Mouse (Mus musculus): ENCODE data around the gene Tdrkh.
A peak's percentile ranks its signal among the peaks of the same experiment; 100 is the strongest.

Gene Tdrkh

DNA sequence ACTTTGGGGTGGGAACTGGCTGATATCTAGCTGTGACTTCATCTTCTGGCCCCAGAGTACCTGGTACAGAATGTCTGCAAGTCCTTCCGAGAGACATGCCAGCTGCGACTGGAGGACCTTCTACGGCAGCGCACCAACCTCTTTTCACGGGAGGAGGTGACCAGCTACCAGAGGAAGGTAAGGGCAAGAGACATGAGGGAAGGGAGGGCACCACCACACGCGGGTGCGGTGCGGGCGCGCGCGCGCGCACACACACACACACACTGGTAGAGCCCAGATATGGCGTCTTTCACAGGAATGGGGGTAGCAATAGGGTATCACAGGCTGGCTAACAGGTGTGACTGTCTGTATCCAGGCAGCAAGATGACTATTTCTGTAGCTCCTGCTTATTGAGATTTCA, 23.7 kb upstream of the Tdrkh start:
- no peak for DNase-seq (ENCODE audit: low spot score)

DNA sequence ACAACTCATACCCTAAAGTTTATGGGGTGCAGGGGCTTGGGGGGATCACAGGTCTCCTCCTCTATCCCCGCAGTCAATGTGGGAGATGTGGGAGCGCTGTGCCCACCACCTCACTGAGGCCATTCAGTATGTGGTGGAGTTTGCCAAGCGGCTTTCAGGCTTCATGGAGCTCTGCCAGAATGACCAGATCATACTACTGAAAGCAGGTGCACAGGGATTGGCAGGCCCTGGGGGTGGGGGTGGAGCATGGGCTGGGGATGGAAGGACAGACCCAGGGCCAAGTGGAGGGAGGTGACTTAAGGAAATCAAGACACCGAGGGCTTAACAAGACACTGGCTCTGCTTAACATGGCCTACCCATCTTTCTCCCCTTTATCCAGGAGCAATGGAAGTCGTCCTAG, 22.1 kb upstream of the Tdrkh start:
- no peak for DNase-seq (ENCODE audit: low spot score)

DNA sequence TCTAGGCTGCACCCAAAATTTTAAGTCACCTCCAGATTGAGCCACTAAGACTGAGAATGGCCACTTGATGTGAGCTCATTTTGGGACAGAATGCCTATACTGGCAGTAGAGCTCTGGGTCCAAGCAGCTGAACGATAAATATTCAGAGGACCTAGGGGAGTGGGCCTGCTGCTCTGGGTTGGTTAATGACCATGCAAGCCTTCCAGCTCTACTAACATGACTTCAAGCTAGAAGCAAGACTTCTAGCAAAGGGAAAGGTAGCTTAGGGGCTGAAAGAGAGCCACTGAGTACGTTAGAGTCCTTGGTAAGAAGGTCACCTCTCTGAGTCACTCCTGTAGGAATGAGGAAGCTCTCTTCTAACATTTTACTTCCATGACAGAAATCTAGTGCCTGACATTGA, 20.9 kb upstream of the Tdrkh start:
- no peak for DNase-seq (ENCODE audit: low spot score)

DNA sequence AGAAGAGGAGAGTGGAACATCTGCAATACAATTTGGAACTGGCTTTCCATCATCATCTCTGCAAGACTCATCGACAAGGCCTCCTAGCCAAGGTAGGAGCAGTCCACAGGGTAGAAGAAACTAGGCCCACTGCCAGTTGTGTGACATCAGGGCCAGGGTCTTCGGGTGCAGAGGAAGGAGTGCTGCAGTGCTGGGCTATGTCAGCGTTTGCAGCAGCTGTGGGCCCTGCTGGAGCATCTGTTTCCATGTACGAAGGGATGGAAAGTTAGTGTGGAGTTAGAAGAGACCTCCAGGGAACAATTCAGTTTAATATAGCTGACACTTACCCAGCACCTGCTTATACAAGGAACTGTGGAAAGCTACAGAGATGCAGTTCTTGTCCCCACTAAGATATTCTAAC, 20.0 kb upstream of the Tdrkh start:
- no peak for DNase-seq (ENCODE audit: low spot score)

DNA sequence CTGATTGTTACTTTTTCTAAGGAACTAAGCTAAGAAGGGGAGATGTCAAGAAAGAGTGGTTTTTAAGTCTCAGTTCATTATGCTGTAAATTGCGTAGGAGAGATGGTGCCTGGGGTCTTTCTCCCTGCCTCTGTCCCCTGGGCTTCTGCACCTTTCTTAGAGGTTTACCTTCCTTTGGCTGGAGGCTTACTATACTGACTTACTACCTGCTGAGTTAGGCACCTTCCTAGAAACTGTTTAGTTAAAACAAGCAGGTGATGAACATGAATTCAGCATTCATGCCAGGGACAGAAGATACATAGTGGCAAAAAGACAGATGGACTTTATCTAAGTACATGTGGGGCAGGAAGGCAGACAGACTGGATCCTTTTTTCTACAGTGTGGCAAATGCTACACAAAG, 16.7 kb upstream of the Tdrkh start:
- DNase-seq (ENCODE audit: low spot score): no peak

DNA sequence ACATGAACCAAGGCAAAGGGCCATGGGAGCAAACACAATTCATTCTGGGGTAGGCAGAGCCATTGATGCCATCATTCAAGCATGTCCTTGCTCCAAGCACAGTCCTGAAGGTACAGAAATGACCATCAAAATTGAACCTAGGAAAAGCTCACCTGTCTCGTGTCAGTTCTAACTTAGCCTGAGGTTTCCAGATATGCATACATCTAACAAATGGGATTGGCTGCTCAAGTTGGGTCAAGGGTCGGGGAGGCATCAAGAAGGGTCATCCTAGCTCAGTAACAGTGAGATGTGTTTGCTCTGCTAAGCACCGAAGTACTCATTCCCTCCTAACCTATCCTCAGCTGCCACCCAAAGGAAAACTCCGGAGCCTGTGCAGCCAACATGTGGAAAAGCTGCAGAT, 16.2 kb upstream of the Tdrkh start:
- no peak for DNase-seq (ENCODE audit: low spot score)

DNA sequence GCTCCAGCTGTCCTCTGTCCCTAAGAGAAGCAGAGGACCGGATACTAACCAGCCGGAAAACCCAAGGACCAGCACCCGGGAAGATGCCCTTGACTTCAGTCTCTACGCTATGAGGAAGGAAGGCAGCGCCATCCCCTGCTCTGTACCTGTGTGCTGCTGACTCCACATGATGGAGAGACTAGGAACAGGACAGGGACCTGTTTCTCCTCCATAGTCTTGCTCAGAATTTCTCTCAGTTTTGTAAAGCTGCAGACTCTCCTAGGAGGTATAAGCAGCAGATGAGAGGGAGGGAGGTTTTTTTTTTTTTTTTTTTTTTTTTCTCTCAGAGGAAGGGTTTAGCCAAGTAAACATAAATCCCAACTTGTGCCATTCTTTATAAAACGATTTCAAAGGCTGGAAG, 14.9 kb upstream of the Tdrkh start, which contains the start of gene Lingo4:
Gene Lingo4, plus strand, starts transcription at position 301 of the 400 bp plus-strand sequence.
- DNase-seq (ENCODE audit: low spot score): no peak

DNA sequence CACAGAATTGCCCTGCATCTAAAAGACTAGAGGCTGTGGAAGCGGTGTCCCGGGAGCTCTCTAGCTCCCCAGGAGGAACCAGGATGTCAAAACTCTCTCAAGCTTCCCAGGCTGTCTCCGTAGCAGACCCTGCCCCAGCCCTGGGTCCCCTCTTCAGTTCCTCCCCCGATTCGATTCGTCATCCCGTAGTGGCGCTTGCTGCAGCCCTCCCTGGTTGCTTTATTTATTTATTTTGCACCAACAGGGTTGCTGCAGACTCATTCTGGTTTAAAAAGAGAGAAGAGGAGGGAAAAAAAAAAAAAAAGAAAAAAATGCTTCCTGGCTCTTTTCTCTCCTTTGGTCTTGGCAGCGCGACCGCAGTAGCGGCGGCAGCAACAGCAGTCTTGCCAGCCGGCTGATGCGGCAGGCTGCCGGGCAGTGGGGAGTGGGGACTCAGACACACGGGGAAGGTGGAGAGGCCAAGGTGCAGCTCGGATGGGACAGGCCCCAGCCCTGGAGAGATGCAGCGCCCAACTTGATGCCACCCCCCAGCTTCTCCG, 14.1 kb upstream of the Tdrkh start:
- DNase-seq (ENCODE audit: low spot score): peak; percentile 6

DNA sequence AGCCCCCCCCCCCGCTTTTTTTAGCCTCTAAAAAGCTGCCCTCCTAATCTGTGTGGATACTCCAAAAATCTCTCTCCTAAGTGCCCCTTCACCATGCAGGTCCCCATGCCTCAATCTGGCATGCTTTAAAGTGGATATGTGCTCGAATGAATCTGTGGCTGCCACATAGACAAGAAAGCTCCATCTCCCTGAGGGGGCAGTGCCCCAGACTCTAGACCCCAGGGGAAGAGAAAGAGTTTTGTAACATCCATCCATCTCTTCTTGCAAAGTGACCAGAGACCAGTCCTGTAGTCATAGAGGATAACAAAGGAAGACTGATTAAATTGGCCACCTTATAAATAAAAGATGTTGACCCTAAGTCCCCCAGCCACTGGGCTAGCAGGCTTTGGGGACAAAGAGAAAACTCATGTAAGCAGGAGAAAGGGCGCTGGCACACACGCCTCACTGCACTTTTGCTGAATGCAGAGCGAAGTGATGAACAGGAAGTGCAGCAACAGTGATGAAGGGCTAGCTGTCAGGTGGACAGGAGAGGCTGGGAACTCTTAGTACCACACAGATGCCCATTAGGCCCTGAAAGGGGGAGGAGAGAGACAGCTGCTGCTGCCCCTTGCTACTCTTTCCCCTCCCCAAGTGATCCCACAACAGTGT, 13.3 kb upstream of the Tdrkh start:
- no peak for DNase-seq (ENCODE audit: low spot score)

DNA sequence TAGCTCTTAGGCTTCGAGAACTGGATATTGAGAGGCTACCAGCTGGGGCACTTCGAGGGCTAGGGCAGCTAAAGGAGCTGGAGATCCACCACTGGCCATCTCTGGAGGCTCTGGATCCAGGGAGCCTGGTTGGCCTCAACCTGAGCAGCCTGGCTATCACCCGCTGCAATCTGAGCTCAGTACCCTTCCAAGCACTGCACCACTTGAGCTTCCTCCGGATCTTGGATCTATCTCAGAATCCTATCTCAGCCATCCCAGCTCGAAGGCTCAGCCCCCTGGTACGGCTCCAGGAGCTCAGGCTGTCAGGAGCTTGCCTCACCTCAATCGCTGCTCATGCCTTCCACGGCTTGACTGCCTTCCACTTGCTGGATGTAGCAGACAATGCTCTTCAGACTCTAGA, 10.6 kb upstream of the Tdrkh start:
- no peak for DNase-seq (ENCODE audit: low spot score)

DNA sequence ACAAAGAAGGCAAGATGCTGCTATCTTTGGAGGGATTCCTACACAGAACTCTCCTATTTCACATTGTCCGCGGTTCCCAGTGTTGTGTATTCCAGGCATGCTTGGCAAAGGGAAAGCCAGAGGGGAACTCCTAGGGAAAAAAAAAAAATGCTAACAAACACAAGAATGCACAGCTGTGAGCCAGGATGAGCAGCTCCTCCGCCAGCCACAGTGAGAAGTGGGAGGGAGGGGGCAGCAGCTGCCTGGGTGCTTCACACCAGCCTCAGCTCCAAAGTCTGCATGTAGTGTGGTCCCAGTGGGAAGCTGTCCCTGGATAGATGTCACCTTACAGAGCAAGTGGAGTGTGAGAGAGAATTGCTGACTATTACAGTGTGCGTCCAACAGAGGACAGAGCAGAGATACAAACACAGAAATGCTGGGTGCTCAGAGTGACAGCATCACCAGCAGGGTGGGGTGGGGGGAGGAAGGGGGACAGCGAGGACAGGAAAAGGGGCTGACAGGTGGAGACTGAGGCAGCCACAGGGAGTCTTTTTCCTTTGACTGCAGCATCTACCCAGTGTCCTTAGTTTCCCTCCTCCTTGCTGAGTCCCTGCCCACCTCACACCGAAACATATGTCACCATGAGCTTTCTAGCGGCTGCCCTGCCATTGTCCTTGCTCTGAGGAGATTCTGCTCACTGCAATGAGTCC, 8.6 kb upstream of the Tdrkh start:
- no peak for DNase-seq (ENCODE audit: low spot score)

DNA sequence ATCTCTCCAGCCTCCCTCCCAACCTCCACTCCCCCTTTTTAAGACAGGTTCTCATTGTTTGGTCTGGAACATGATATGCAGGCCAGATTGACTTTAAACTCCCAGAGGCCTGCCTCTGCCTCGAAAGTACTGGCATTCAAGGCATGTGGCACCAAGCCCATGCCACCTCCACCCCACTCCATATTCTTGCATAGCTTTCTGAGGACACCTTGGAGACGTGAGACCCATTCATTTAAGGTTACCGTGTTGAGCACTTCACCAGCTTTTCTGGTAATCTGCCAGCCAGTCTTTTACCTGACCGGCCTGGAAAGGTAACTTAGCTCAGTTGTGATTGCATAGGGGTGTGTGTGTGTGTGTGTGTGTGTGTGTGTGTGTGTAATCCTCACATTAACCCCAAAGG, 7.5 kb upstream of the Tdrkh start:
- no peak for DNase-seq (ENCODE audit: low spot score)

DNA sequence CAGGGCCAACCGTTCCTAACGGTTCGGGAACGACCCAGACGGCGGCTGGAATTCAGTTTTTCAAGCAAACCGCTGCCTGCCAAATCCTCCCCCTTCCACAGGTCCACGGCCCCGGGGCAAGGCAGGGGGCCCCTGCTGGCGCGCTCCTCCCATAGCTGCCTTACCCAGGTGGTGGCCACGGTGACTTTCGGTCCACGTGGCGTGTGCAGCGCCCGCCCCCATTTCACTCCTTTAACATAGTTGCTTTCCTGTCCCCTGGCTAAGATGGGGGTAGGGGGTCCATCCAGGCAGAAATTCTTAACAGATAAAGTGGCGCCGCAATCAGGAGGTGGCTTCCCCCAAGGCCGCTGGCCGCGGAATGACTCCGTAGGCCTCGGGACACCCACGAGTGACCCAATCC, 543 bp upstream of the Tdrkh start:
- no peak for DNase-seq (ENCODE audit: low spot score)

DNA sequence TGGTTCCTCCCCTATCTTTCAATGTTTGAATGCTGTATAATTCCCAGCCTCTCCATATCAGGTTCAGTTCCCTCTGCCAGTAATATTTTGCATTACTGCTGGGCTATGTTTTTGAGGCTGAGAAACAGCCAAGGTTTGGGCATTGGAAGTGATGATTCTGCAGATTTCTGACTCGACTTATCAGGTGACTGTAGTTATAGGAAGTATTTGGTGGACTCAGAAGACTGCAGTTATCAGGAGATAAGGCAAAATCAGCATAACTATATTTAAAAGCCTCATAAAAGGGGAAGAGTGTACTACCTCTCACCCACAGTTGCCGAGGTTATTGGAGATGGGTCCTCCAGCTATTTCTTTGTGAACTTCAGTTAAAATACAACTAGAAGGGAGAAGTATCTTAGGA, 17.9 kb downstream of the Tdrkh start:
- DNase-seq (ENCODE audit: low spot score): no peak

DNA sequence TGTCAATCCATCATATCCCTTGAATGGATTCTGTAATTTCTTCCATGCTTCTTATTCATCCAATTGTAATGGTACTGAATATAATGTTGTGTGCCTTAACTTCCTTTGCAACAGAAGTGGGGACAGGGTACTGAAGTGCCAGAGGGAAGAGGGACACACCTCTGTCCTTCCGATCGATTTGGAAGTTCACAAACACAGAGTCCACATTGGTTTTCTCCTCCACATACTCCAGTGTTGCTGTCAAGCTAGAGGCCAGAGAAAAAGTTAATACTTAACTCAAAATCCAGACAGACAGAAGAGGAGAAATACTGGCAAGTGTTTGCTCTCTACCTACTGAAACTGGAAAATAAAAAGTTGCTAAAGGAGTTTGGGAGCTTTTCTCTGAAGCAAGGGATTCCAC, 21.2 kb downstream of the Tdrkh start:
- DNase-seq (ENCODE audit: low spot score): no peak

DNA sequence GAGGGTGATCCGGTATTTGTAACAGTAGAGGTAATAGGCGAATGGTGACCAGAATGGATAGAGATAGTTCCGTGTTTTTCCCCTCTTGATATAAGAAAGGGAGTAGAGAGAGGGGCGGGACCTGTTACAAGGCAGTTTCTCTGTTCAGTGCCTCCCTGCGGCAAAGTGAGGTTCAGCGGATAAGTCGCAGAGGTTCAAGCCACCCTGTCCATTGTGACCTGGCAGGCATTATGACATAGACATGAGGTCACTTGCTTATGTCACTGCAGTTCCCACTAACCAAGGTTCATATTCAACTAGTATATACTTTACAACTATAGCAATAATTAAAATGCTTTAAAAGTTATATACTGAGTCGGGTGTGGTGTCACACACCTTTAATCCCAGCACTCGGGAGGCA, 23.3 kb downstream of the Tdrkh start:
- no peak for DNase-seq (ENCODE audit: low spot score)

DNA sequence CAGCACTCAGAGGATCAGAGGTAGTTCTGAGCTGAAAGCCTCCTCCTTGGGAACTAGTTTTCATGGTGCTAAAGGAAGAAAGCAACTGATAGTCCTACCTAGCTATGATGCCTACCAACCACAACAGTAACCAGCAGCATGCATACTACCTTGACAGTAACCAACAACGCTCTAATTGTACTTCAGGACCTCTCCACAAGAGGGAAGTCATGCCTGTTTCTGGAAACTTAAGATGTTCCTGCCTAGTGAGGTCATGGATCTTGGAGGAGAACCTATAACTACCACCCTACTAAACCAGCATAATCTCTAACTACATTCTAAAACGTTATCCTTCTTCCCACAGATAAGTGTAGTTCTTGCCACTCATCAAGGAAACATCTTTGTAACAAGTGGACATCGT, 28.1 kb downstream of the Tdrkh start:
- DNase-seq (ENCODE audit: low spot score): peak; percentile 20

DNA sequence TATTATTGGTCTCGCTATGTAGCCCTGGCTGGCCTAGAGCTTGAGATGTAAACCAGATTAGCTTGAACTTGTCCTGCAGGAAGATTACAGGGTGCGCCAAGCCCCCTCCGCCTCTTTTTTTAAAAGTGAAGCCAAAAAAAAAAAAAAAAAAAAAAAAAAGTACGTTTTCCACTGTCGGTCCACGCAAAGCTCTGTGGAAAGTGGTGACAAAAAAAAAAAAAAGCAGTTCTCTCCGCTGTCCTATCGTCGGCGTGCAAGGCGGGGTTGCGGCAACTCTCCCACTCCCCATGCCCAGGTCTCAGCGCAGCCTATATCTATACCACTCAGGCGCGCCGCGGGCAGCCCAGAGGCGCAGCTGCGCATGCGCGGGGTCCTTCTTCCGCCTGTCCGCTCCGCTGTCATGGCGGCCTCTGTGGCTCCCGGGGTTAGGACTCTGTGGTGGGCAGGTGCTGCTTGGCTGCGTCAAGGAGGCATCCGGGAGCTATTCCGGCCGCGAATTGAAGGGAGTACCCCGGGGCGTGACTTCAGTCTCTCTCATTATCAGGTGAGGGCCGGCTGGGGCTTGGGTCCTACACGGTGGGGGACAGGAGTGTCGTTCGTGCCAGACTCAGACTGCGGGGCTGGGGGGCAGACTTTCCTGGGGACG, 30.0 kb downstream of the Tdrkh start, which contains the start of gene Mrpl9:
Gene Mrpl9, plus strand, starts transcription at position 368 of the 646 bp plus-strand sequence.
- peak; percentile 95 for DNase-seq (ENCODE audit: low spot score)

DNA sequence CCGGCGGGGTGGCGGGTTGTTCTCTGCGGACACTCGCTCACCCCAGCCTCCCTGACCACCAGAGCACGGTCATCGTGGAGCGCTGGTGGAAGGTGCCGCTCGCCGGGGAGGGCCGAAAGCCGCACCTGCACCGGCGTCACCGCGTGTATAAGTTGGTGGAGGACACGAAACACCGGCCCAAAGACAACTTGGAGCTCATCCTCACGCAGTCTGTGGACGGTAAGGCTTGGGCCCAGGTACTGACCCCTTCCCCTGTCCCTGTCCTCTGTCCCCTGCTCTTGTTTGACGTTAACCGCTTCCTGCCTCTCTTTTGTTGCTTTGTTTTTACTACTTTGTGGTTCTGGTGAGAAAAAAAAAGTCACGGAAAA, 30.5 kb downstream of the Tdrkh start, which contains the start of gene Oaz3:
Gene Oaz3, minus strand, starts transcription at position 319 of the 368 bp plus-strand sequence.
- peak; percentile 46 for DNase-seq (ENCODE audit: low spot score)

DNA sequence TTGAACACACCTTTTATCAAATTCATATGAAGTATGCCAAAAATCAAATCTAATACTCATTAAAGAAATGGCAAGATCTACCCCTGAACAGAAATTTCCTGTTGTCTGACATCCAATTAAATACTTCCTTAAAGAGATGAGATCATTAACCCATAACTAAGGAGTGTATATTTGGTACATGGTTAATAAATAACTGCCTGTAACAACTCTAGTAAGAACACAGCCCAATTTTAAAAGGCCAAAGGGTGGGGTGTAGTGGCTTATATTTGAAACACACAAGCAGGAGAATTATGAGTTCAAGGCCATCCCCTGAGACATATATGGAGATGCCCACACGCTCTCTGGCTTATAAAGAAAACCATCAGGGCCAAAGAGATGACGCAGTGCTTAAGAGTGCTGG, 36.3 kb downstream of the Tdrkh start:
- no peak for DNase-seq (ENCODE audit: low spot score)

DNA sequence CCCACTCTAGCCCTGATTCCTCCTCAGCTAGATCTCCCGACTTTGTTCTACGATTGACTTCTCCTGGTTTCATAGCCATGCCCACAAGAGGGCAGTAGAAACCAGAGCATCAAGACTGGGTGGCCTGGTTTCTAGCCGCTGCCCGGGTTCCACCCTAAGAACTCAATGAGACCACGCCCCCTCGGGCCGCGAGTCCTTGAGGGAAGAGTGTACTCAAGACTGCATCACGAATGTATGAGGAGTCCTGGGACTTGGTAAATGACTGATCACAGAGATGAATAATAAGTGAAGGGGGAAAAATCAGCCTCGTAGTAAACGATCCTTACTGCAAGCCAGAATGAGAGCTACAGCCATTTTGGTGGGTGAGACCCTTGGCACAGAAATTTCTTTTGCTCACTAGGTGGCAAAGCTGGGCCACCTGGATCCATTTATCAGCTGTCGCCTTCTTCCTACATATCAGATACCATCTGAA, 43.5 kb downstream of the Tdrkh start:
- peak; percentile 54 for DNase-seq (ENCODE audit: low spot score)

DNA sequence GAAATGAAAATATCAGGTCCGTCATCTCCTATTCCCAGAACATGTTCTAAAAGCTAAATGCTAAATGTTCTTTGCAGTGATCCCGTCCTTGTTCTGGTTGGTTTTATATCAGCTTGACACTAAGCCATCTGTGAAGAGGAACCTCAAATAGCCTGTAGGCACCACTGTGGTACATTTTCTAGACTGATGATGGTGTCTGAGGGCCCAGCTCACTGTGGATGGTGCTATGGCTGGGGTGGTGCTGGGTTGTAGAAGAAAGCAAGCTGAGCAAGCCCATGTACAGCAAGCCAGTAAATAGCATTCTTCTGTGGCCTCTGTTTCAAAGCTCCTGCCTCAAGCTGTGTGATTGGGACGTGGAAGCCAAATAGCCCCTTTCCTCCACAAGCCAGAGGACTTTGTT, 44.0 kb downstream of the Tdrkh start:
- DNase-seq (ENCODE audit: low spot score): no peak

DNA sequence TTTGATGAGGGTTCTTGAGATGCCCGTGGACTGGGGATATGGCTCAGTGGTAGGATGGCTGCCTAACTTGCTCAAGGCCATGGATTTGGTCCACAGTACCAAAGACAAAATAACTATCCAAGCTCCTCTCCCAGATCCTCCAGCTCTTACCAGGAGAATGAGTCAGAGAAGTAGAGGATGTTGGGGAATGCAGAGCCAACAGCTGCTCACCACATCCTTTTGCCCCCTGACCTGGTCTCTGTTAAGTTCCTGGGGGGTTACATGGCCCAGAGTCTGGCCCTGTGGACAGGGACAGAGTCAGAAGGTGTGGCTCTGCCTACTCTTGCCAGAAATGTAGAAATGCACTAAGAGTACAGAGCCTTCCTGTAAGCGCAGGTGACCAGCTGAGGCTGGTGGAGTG, 46.8 kb downstream of the Tdrkh start:
- DNase-seq (ENCODE audit: low spot score): no peak
